Mouse (Mus musculus) G1E (cell line): ENCODE results near the gene Nploc4. TPM values are rescaled to one million over a fixed set of nuclear protein-coding genes. Genes with fewer than 3 reads are reported as not detected.

Experiments used
- ATAC-seq: 2 replicates; pipeline ENCODE4 v1.8.0; 2016; ENCODE audit warnings: mild to moderate bottlenecking; ENCODE audit not compliant: insufficient number of reproducible peaks, poor library complexity, low FRiP score, severe bottlenecking; ENCODE audit errors: extremely low read depth
- DNase-seq: peaks from one replicate; pipeline ENCODE4 v3.0.0; 2012; ENCODE audit warnings: low spot score
- H3K27me3 ChIP-seq: 2 replicates; pipeline ENCODE4 v1.6.1; 2012; ENCODE audit warnings: mild to moderate bottlenecking, low read length, inconsistent platforms; ENCODE audit not compliant: insufficient read depth
- H3K36me3 ChIP-seq: replicated peaks from 2 replicates; pipeline ENCODE3; 2012; ENCODE audit warnings: mild to moderate bottlenecking, inconsistent platforms
- H3K4me1 ChIP-seq: 2 replicates; pipeline ENCODE4 v1.6.1; 2012; ENCODE audit warnings: low read depth, low read length, inconsistent platforms, mixed read lengths; ENCODE audit not compliant: insufficient read depth
- H3K4me3 ChIP-seq: 2 replicates; pipeline ENCODE4 v1.5.1; 2012; ENCODE audit warnings: low read depth, mild to moderate bottlenecking, inconsistent platforms, low read length, moderate library complexity, mixed read lengths
- H3K9me3 ChIP-seq: replicated peaks from 2 replicates; pipeline ENCODE4 v1.6.1; 2012; ENCODE audit warnings: inconsistent platforms
- CTCF ChIP-seq: IDR thresholded peaks from 2 replicates; pipeline ENCODE4 v1.5.1; 2012; ENCODE audit warnings: low read depth, low read length, inconsistent platforms, mixed read lengths
- GATA1 ChIP-seq: IDR thresholded peaks from 2 replicates; pipeline ENCODE4 v1.6.1; 2012; ENCODE audit warnings: borderline replicate concordance, low read length, inconsistent platforms, mixed read lengths
- GATA2 ChIP-seq: IDR thresholded peaks from 2 replicates; pipeline ENCODE4 v1.6.1; 2012; ENCODE audit warnings: low read depth, low read length, inconsistent platforms, borderline replicate concordance
- POLR2AphosphoS5 ChIP-seq: IDR thresholded peaks from 2 replicates; pipeline ENCODE4 v1.6.1; 2012; ENCODE audit warnings: low read depth, low read length, inconsistent platforms; ENCODE audit not compliant: insufficient replicate concordance
- TAL1 ChIP-seq: conservative IDR thresholded peaks from 2 replicates; pipeline ENCODE4 v1.6.1; 2012; ENCODE audit warnings: low read depth, low read length, inconsistent platforms, mixed read lengths
- polyA plus RNA-seq: library from polyadenylated mRNA; stranded (reverse); fragments of >175 nt; gene quantifications from 2 replicates; pipeline ENCODE4 v1.2.3, GENCODE M21; 2012
- total RNA-seq, 2 experiments: library from RNA; stranded (forward) in 1 of 2; stranded (reverse) in 1 of 2; fragments of 200-1000 nt in 1 of 2; fragments of >200 nt in 1 of 2; fragmentation: Nextera tagmentation in 1 of 2; gene quantifications; 2 replicates each; pipeline ENCODE4 v1.2.3; 2014 to 2017

Nploc4 gene
- total and polyA plus RNA-seq, 3 experiments, result 42.7 to 72.4 (median 61.7) TPM

DNA sequence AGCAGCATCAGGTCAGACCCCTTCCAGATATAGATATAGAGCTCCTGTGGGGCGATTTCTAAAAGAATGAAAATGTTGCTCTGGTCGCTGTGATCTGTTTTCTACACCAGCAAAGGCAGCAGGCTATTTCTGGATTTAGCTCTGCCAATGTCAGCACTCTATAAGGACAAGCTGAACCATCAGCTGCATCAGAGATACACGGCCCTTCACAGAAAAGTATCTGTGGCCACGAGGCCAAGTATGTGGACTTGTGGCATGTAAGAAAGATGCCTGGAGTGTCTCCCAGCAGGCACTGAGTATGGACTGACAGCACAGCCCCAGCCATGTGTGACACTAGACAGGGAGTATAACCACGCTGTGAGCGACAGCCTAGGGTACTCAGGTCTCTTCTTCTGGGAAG, 50.9 kb downstream of the Nploc4 start:
- no peak for DNase-seq
- Histone ChIP-seq H3K27me3 (no peaks in the 10 kb centered on the region; the same call in 1 of the 2 replicates), H3K9me3 (no peaks in the 10 kb centered on the region), H3K4me3 (no peak overlapping the region), H3K4me1 (peaks cover 43% of the 10 kb centered on the region), H3K36me3 (peaks cover 85% of the 10 kb centered on the region)
- ATAC-seq, result no peak
- no peak for TF ChIP-seq GATA1
- TF ChIP-seq POLR2AphosphoS5, result no peak
- TF ChIP-seq CTCF, result no peak
- TF ChIP-seq TAL1, result no peak
- TF ChIP-seq GATA2, result no peak

DNA sequence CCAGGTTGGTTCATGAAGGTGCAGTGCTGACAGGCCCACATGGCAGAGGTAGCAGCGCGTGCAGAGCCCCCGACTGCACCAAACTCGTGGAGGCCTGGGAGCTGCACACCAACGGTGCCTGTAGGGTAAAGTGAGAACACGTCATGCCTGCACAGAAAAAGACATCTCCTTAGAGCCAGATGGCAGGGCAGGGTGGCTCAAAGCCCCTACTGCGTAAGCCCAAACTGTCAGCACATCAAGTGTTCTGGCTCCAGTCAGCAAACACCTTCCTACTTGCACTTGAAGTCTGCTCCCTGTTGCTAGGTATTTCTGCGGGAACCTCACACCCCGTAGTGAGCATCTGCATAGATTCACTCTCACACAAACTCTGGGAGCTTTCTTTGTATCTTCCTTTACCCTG, 55.0 kb downstream of the Nploc4 start:
- DNase-seq (no peak), ATAC-seq (no peak)
- no peak for TF ChIP-seq TAL1
- no peak for TF ChIP-seq GATA2
- TF ChIP-seq GATA1, result no peak
- no peak for TF ChIP-seq CTCF
- no peak for TF ChIP-seq POLR2AphosphoS5
- Histone ChIP-seq H3K4me1 (peaks cover 63% of the 10 kb centered on the region), H3K36me3 (peaks cover 88% of the 10 kb centered on the region), H3K27me3 (no peaks in the 10 kb centered on the region; the same call in 1 of the 2 replicates), H3K9me3 (no peaks in the 10 kb centered on the region), H3K4me3 (peak overlapping the region; percentile 46; the same call in 1 of the 2 replicates)

DNA sequence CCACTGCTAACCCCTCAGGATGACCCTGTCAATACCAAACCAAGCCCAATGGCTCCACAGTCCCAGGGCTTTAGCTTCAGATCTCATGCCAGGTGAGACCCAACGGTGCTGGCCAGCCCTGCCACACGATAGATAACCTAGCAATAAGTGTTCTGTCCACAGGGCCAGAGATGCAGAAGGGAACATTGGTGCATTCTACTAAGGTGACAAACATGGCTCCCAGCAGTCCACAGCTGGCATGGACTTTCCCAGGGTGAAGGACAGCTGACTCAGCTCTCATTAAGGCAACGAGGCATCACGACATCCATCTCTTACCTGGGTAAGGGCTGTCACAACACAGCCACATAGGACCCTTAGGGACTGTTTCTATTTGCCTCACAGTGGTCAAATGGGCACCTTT, 56.4 kb downstream of the Nploc4 start:
- Histone ChIP-seq H3K4me3 (no peak overlapping the region), H3K9me3 (no peaks in the 10 kb centered on the region), H3K4me1 (peaks cover 69% of the 10 kb centered on the region), H3K36me3 (peaks cover 89% of the 10 kb centered on the region), H3K27me3 (no peaks in the 10 kb centered on the region; the same call in 1 of the 2 replicates)
- ATAC-seq, result no peak
- TF ChIP-seq GATA2, result no peak
- no peak for TF ChIP-seq POLR2AphosphoS5
- no peak for TF ChIP-seq CTCF
- no peak for TF ChIP-seq GATA1
- TF ChIP-seq TAL1, result no peak
- no peak for DNase-seq

DNA sequence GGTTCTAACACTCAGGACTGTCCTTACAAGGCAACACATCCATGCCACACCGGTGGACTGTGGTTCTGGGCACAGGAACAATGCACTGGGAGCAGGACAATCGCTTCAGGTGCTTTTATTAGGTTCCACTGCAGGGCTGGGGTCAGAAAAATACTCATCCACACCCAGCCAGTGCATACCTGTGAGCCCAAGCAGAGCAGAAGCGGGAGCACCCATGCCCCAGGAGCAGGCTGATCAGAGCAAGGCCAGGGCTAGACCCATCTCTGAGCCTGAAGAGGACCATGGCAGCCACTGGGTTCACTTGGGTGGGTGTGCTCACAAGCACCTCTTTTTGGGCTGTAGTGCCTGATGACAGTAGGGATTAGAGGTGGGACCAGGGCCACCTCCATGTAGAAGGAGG, 57.2 kb downstream of the Nploc4 start:
- peaks cover 69% of the 10 kb centered on the region for H3K4me1 ChIP-seq
- no peaks in the 10 kb centered on the region for H3K9me3 ChIP-seq
- no peak for ATAC-seq
- no peak for DNase-seq
- peaks cover 89% of the 10 kb centered on the region for H3K36me3 ChIP-seq
- H3K27me3 ChIP-seq, result no peaks in the 10 kb centered on the region; the same call in 1 of the 2 replicates
- no peak overlapping the region for H3K4me3 ChIP-seq
- no peak for TF ChIP-seq TAL1
- no peak for TF ChIP-seq GATA1
- TF ChIP-seq CTCF, result no peak
- no peak for TF ChIP-seq GATA2
- TF ChIP-seq POLR2AphosphoS5, result no peak

DNA sequence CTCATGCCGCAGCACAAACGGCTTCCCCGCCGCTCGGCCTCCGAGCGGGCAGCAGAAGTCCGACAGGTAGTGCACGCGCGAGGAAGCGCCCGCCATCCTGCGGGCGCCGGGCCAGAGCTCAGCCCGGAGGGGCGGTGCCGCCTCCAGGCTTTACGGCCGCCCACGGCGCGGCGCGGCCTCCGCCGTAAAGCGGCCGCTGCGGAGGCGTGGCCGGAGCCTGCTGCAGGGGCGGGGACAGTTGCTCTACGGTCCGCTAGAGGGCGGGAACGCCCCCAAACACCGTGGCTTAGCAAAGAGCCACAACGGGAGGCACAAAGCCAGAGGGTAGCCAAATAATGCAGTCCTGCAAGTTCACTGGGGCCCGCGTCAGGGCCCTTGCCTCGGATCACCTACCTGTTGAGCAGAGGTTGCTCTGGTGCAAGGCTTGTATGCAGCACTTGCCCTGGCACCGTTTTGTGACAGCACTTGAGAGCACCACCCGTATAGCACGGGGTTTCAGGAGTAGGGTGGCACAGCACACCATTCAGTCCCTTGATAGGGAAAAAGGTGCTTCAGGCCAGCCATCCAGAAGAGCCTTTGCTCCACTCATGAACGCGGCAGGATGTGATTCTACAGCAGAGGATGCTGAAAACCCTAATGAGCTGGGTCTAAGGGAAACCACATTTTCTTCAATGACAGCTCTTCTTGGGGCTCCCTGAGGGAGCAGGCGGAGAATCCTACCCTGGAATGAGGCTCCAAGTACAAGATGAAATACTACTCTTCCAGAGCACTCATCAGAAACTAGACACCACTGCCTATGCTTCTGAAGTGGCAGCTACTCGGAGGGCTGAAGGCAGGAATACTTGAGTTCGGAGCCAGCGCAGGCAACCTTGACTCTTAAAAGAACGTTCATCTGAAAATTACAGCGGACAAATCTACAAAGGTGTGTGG, 58.6 kb downstream of the Nploc4 start, which contains the start of gene Faap100:
Faap100 (minus strand) TSS at position 154 of the 930 bp plus-strand sequence.
- peak; percentile 80 for ATAC-seq
- no peaks in the 10 kb centered on the region; the same call in 1 of the 2 replicates for H3K27me3 ChIP-seq
- no peaks in the 10 kb centered on the region for H3K9me3 ChIP-seq
- TF ChIP-seq TAL1 (no peak), CTCF (0 out of 2 replicates have a peak, but pooled peaks have one; percentile 10)
- H3K36me3 ChIP-seq, result peaks cover 89% of the 10 kb centered on the region
- peaks cover 69% of the 10 kb centered on the region for H3K4me1 ChIP-seq
- H3K4me3 ChIP-seq, result peak within 1 kb of the TSS; percentile 86
- peak; percentile 88 for DNase-seq

DNA sequence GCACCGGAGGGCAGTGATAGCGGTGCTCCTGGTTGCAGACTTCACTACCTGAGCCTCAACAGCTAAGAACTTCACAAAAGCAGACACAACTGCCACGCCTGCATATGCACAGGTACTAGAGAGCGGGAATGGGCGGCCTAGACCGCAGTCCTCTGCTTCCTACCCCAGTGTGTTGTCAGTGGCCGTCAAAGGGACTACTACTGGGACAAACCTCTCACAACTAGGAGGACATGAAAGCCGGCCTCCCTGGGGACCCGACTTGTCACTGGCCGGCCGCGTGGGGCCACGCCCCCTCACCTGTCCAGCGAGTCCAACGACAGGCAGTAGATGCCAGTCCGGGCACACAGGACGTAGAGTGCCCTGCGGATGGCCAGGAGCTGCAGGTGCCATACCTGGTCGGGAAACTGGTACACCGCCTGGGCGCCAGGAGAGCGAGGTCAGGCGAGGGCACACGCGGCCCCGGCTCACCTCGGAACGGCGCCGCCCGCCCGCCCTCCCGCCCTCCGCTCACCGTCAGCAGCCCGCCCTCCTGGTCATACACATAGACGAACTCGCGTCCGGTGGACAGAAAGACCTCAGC, 59.4 kb downstream of the Nploc4 start:
- ATAC-seq (no peak), DNase-seq (peak; percentile 38)
- Histone ChIP-seq H3K9me3 (no peaks in the 10 kb centered on the region), H3K4me3 (peak overlapping the region; percentile 86), H3K4me1 (peaks cover 65% of the 10 kb centered on the region), H3K27me3 (no peaks in the 10 kb centered on the region; the same call in 1 of the 2 replicates), H3K36me3 (peaks cover 89% of the 10 kb centered on the region)
- TF ChIP-seq TAL1, result no peak
- TF ChIP-seq POLR2AphosphoS5, result no peak; the same call in 1 of the 2 replicates
- no peak for TF ChIP-seq GATA2
